Mouse (Mus musculus) limb, embryonic 14.5 days (tissue): ENCODE results near the gene Clca3a1. TPM values are rescaled to one million over a fixed set of nuclear protein-coding genes. Genes with fewer than 3 reads are reported as not detected.

Source experiments
- ATAC-seq: fragments of 200-750 bp; cut with Nextera tagmentation; 2 replicates; pipeline ENCODE4 v1.8.0; 2017; ENCODE audit warnings: low read depth, moderate number of reproducible peaks, moderate TSS enrichment; ENCODE audit not compliant: low FRiP score
- DNase-seq: peaks from one replicate; pipeline ENCODE4 v3.0.0-alpha.2; 2015; ENCODE audit warnings: low spot score
- H3K27ac ChIP-seq: fragments of 300-500 bp; sonication (generic); replicated peaks from 2 replicates; pipeline ENCODE4 v1.5.1; 2014; ENCODE audit warnings: low read depth, mild to moderate bottlenecking, low read length, moderate library complexity, mixed read lengths
- H3K27me3 ChIP-seq: fragments of 300-500 bp; sonication (generic); 2 replicates; pipeline ENCODE4 v1.6.1; 2014; ENCODE audit warnings: low read length, mixed read lengths; ENCODE audit not compliant: control insufficient read depth, insufficient read depth
- H3K36me3 ChIP-seq: fragments of 300-500 bp; sonication (generic); 2 replicates; pipeline ENCODE4 v1.6.1; 2014; ENCODE audit warnings: mild to moderate bottlenecking, low read length, moderate library complexity, mixed read lengths; ENCODE audit not compliant: control insufficient read depth, insufficient read depth
- H3K4me1 ChIP-seq: fragments of 300-500 bp; sonication (generic); 2 replicates; pipeline ENCODE4 v1.6.1; 2014; ENCODE audit warnings: antibody characterized with exemption, low read length, mixed read lengths; ENCODE audit not compliant: control insufficient read depth, insufficient read depth
- H3K4me2 ChIP-seq: fragments of 300-500 bp; sonication (generic); replicated peaks from 2 replicates; pipeline ENCODE4 v1.6.1; 2014; ENCODE audit warnings: low read depth, mild to moderate bottlenecking, low read length, moderate library complexity; ENCODE audit not compliant: severe bottlenecking
- H3K4me3 ChIP-seq: fragments of 300-500 bp; sonication (generic); replicated peaks from 2 replicates; pipeline ENCODE4 v1.5.1; 2014; ENCODE audit warnings: low read length
- H3K9ac ChIP-seq: fragments of 300-500 bp; sonication (generic); 2 replicates; pipeline ENCODE4 v1.6.1; 2014; ENCODE audit warnings: mild to moderate bottlenecking, low read depth, low read length, moderate library complexity; ENCODE audit not compliant: severe bottlenecking
- H3K9me3 ChIP-seq: fragments of 300-500 bp; sonication (generic); 2 replicates; pipeline ENCODE4 v1.6.1; 2016; ENCODE audit warnings: low read length; ENCODE audit not compliant: control insufficient read depth
- POLR2A ChIP-seq: fragments of 200-500 bp; IDR thresholded peaks from 2 replicates; pipeline ENCODE4 v1.8.0; 2012; ENCODE audit warnings: inconsistent platforms, mild to moderate bottlenecking, moderate library complexity, borderline replicate concordance; ENCODE audit not compliant: insufficient read depth, insufficient read length; ENCODE audit errors: extremely low read depth
- WGBS: fragments of 180-500 bp; shearing (Covaris S2); extraction: QIAGEN DNeasy Blood & Tissue Kit; methylation state at CpG from one replicate; pipeline ENCODE4 v1.1.7; 2014; 5-methylcytosine and 5-hydroxymethylcytosine counted together
- polyA plus RNA-seq, 2 experiments: library from polyadenylated mRNA; depleted of rRNA in 1 of 2; stranded (reverse) in 1 of 2; unstranded in 1 of 2; fragments of >200 nt; fragmentation: Nextera tagmentation in 1 of 2; extraction: Ambion mirVana in 1 of 2; gene quantifications; 2 replicates each; pipeline versions ENCODE4 v1.2.1 to v1.2.3; 2012 to 2014

Clca3a1 gene
- polyA plus RNA-seq, 2 experiments = 0.70 to 2.0 TPM

DNA sequence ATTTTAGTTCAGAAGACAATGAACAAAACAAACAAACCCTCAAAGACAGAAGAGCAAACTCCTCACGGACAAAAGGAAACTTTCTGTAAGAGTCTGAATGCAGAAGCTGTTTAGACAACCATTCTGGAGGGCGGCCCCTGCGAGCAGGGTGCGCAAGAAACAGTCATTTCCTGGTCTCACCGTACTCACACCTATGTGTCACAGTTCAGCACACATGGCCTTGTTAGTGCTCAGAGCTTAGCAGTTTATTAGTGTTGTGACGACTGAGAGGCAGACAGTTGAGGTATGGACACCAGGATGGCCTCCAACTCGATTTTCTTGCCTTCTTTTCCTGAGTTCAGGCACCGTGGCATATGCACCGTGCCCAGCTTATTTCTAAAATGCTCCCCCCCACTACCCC lies 44.9 kb downstream of the Clca3a1 start:
- Histone ChIP-seq H3K27me3 (no peaks in the 10 kb centered on the region), H3K9ac (no peak overlapping the region), H3K4me2 (no peak overlapping the region), H3K4me1 (peaks cover 28% of the 10 kb centered on the region), H3K36me3 (peaks cover 15% of the 10 kb centered on the region), H3K27ac (no peak overlapping the region), H3K9me3 (no peaks in the 10 kb centered on the region), H3K4me3 (no peak overlapping the region)
- ATAC-seq (no peak), DNase-seq (no peak)
- WGBS = 50% methylated on average over 9 of the region's 9 CpGs
- TF ChIP-seq POLR2A = no peak

DNA sequence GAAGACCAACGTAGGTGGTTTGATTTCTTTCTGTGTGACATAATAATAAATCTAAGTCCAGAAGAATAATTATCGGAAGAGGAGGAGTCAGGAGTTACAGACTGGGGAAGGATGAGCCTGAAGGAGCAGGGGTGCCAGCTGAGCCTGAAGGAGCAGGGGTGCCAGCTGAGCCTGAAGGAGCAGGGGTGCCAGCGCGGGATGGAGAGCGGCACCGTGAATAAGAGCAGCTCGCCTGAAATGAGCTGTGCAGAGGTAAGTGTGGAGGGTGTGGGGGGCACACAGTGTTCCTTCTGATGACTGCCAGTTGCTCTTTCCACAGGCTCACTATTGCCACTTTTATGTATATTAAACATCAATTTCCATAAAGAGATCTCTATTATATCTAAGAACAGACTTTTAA lies 45.7 kb downstream of the Clca3a1 start:
- peaks cover 16% of the 10 kb centered on the region for H3K36me3 ChIP-seq
- no peak for ATAC-seq
- DNase-seq = no peak
- no peaks in the 10 kb centered on the region for H3K9me3 ChIP-seq
- WGBS = 82% methylated on average over 7 of the region's 7 CpGs
- no peak overlapping the region for H3K9ac ChIP-seq
- H3K4me1 ChIP-seq = peaks cover 24% of the 10 kb centered on the region
- H3K4me3 ChIP-seq = no peak overlapping the region
- H3K4me2 ChIP-seq = no peak overlapping the region
- H3K27me3 ChIP-seq = no peaks in the 10 kb centered on the region
- TF ChIP-seq POLR2A = no peak
- no peak overlapping the region for H3K27ac ChIP-seq

DNA sequence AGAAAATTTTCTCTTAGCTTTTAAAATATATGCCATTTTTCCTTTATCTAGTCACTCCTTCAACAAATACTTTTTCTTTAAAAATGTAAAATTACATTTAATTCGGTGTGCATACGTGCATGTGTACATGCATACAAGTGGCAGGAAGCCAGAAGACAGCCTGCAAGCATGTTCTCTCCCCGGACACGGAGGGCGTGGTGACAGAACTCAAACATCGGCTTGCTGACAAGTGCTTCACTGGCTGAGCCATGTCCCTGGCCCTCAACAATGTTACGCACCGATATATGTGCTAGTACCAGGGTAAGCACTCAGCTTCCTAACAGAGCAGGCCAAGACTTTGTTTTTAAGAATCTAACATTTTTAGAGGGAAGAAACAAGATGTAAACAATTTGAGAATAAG lies 46.2 kb downstream of the Clca3a1 start:
- peaks cover 24% of the 10 kb centered on the region for H3K4me1 ChIP-seq
- H3K4me2 ChIP-seq = no peak overlapping the region
- no peak for TF ChIP-seq POLR2A
- H3K9me3 ChIP-seq = no peaks in the 10 kb centered on the region
- no peak overlapping the region for H3K9ac ChIP-seq
- ATAC-seq (no peak), DNase-seq (no peak)
- WGBS = 86% methylated on average over 8 of the region's 8 CpGs
- no peaks in the 10 kb centered on the region for H3K27me3 ChIP-seq
- H3K36me3 ChIP-seq = peaks cover 20% of the 10 kb centered on the region
- no peak overlapping the region for H3K27ac ChIP-seq
- no peak overlapping the region for H3K4me3 ChIP-seq

DNA sequence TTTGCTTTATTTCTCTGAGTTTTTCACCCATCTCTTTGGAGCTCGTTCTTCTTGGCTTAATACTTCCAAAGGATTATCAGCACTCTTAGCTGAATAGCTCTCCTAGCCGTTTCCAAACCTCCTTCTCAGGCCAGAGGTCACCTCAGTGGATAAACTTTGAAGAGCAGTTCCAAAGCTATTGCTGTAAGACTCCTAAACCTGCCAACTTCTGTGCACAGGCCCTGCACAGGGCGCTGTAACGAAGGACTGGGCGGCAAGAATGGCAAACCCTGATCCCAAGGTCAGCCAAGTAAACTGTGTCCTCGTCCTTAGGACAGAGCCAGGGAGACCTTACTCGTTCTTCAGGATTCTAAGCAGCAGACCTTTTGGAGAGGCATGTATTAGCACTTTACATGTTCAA lies 46.7 kb downstream of the Clca3a1 start:
- Histone ChIP-seq H3K27me3 (no peaks in the 10 kb centered on the region), H3K27ac (no peak overlapping the region), H3K9ac (no peak overlapping the region), H3K4me2 (no peak overlapping the region), H3K4me3 (no peak overlapping the region), H3K9me3 (no peaks in the 10 kb centered on the region), H3K36me3 (peaks cover 20% of the 10 kb centered on the region), H3K4me1 (peaks cover 24% of the 10 kb centered on the region)
- WGBS = 64% methylated on average over 7 of the region's 7 CpGs
- DNase-seq = no peak
- TF ChIP-seq POLR2A = no peak
- ATAC-seq = no peak

DNA sequence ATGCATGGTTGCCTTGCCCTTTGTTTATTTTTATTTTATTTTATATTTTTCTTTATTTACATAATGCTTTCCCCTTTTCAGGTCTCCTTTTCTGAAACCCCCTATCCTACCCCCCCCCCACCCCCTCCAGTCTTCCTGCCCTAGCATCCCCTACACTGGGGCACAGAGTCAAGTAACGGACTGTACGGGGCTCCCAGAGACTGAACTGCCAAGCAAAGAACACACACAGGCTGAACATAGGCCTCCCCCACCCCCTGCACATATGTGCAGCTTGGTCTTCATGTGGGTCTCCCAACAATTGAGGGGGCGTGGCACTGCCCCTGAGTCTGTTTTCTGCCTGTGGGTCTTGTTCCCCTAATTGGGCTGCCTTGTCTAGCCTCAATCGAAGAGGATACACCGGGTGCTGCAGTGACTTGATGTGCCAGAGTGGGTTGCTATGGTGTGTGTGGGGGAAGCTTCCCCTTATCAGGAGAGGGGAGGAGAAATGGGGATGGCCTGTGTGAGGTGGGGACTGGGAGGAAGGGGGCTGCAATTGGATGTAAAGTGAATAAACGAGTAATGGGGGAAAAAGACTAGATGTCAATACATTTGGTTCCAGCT lies 49.1 kb downstream of the Clca3a1 start:
- ATAC-seq = no peak

DNA sequence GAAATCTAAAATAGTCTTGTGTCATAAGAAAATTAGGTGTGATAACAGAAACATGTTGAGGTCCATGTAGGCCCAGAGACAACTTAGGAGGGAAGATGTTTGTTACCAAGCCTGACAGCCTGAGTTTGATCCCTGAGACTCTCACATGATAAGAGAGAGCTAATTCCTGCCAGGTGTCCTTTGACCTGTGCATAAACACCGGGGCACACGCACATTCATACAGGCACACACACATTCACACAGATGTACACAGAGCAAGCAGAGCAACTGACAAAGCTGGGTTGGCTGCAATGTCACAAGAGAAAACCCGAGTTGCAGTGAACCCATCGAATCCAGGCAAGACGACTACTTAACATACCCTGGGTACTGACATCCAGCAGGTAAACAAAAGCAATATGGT lies 52.2 kb downstream of the Clca3a1 start:
- WGBS = 89% methylated on average over 5 of the region's 5 CpGs
- no peak for TF ChIP-seq POLR2A

More for the DNA sequence above, 49.1 kb downstream of the Clca3a1 start:
- WGBS = 84% methylated on average over 6 of the region's 6 CpGs
- Histone ChIP-seq H3K4me2 (no peak overlapping the region), H3K4me1 (peaks cover 8% of the 10 kb centered on the region), H3K27me3 (no peaks in the 10 kb centered on the region), H3K9me3 (no peaks in the 10 kb centered on the region), H3K36me3 (peaks cover 32% of the 10 kb centered on the region), H3K4me3 (no peak overlapping the region), H3K9ac (no peak overlapping the region), H3K27ac (no peak overlapping the region)
- no peak for DNase-seq
- TF ChIP-seq POLR2A = no peak

More for the DNA sequence above, 52.2 kb downstream of the Clca3a1 start:
- H3K9me3 ChIP-seq = no peaks in the 10 kb centered on the region
- no peaks in the 10 kb centered on the region for H3K4me1 ChIP-seq
- no peak overlapping the region for H3K27ac ChIP-seq
- ATAC-seq = no peak
- no peak for DNase-seq
- peaks cover 54% of the 10 kb centered on the region for H3K36me3 ChIP-seq
- H3K4me2 ChIP-seq = no peak overlapping the region
- no peak overlapping the region for H3K4me3 ChIP-seq
- no peaks in the 10 kb centered on the region for H3K27me3 ChIP-seq
- no peak overlapping the region for H3K9ac ChIP-seq
